Mouse (Mus musculus) forebrain, embryonic 16.5 days (tissue): Measurements from ENCODE around the gene Klhl12. TPM values are rescaled to one million over a fixed set of nuclear protein-coding genes. Genes with fewer than 3 reads are reported as not detected.
"Not testable (repeated sequence)": the region's sequence is repeated elsewhere in the genome, so short reads cannot be mapped to it uniquely, and the experiment has no call there.

ENCODE experiments used
- ATAC-seq: fragments of 200-750 bp; cut with Nextera tagmentation; 2 replicates; pipeline ENCODE4 v1.8.0; 2017; ENCODE audit warnings: mild to moderate bottlenecking, moderate library complexity
- H3K27ac ChIP-seq: fragments of 300-500 bp; sonication (generic); 2 replicates; pipeline ENCODE4 v1.5.1; 2014; ENCODE audit warnings: low read length, control low read depth
- H3K27me3 ChIP-seq: fragments of 300-500 bp; sonication (generic); replicated peaks from 2 replicates; pipeline ENCODE4 v1.6.1; 2014; ENCODE audit warnings: low read length; ENCODE audit not compliant: control insufficient read depth, insufficient read depth
- H3K36me3 ChIP-seq: fragments of 300-500 bp; sonication (generic); 2 replicates; pipeline ENCODE4 v1.6.1; 2014; ENCODE audit not compliant: control insufficient read depth, insufficient read depth
- H3K4me1 ChIP-seq: fragments of 300-500 bp; sonication (generic); replicated peaks from 2 replicates; pipeline ENCODE4 v1.6.1; 2014; ENCODE audit warnings: low read length; ENCODE audit not compliant: control insufficient read depth, insufficient read depth
- H3K4me2 ChIP-seq: fragments of 300-500 bp; sonication (generic); 2 replicates; pipeline ENCODE4 v1.6.1; 2014; ENCODE audit warnings: mild to moderate bottlenecking, low read length, control low read depth
- H3K4me3 ChIP-seq: fragments of 300-500 bp; sonication (generic); replicated peaks from 2 replicates; pipeline ENCODE4 v1.5.1; 2014; ENCODE audit warnings: mild to moderate bottlenecking, low read length, control low read depth
- H3K9ac ChIP-seq: fragments of 300-500 bp; sonication (generic); replicated peaks from 2 replicates; pipeline ENCODE4 v1.6.1; 2014; ENCODE audit warnings: low read depth, low read length, control low read depth
- H3K9me3 ChIP-seq: fragments of 300-500 bp; sonication (generic); 2 replicates; pipeline ENCODE4 v1.6.1; 2016; ENCODE audit warnings: low read length; ENCODE audit not compliant: control insufficient read depth
- WGBS: fragments of 180-500 bp; shearing (Covaris S2); extraction: QIAGEN DNeasy Blood & Tissue Kit; methylation state at CpG from one replicate; pipeline ENCODE4 v1.1.7; 2014; 5-methylcytosine and 5-hydroxymethylcytosine counted together
- polyA plus RNA-seq: library from polyadenylated mRNA; unstranded; fragments of >200 nt; fragmentation: Nextera tagmentation; extraction: Ambion mirVana; gene quantifications from 2 replicates; pipeline ENCODE4 v1.2.1, GENCODE M21; 2015

Gene Klhl12
- polyA plus RNA-seq, 1 experiment from 2014 or later, result 44.6 TPM

GRCm38 (mm10) chr1:134519201-134519600 lies 63.9 kb downstream of the Klhl12 start:
- H3K9ac ChIP-seq, H3K4me2 ChIP-seq, H3K27ac ChIP-seq, H3K36me3 ChIP-seq, H3K4me1 ChIP-seq, ATAC-seq, H3K27me3 ChIP-seq, H3K9me3 ChIP-seq, H3K4me3 ChIP-seq: not testable (repeated sequence)
- WGBS, result 96% methylated on average over 5 of the region's 5 CpGs

- Histone ChIP-seq H3K4me3 (no peak overlapping the region), H3K36me3 (no peaks in the 10 kb centered on the region), H3K9me3 (no peaks in the 10 kb centered on the region), H3K27ac (no peak overlapping the region), H3K4me2 (no peak overlapping the region), H3K4me1 (peaks cover 7% of the 10 kb centered on the region; the same call in 1 of the 2 replicates), H3K27me3 (no peaks in the 10 kb centered on the region), H3K9ac (no peak overlapping the region)
- ATAC-seq, result no peak
- 83% methylated on average over 8 of the region's 8 CpGs for WGBS
Measured at GRCm38 (mm10) chr1:134520001-134520721, 64.8 kb downstream of the Klhl12 start.

GRCm38 (mm10) chr1:134521163-134521562 lies 65.8 kb downstream of the Klhl12 start:
- Histone ChIP-seq H3K9ac (no peak overlapping the region), H3K27me3 (no peaks in the 10 kb centered on the region), H3K4me3 (no peak overlapping the region), H3K36me3 (no peaks in the 10 kb centered on the region), H3K4me1 (peaks cover 7% of the 10 kb centered on the region; the same call in 1 of the 2 replicates), H3K27ac (no peak overlapping the region), H3K4me2 (no peak overlapping the region), H3K9me3 (no peaks in the 10 kb centered on the region)
- no peak for ATAC-seq
- WGBS, result 85% methylated on average over 7 of the region's 7 CpGs

- Histone ChIP-seq H3K4me3 (no peak overlapping the region), H3K27ac (no peak overlapping the region), H3K4me2 (no peak overlapping the region), H3K9me3 (no peaks in the 10 kb centered on the region), H3K36me3 (no peaks in the 10 kb centered on the region), H3K4me1 (no peaks in the 10 kb centered on the region), H3K9ac (no peak overlapping the region), H3K27me3 (no peaks in the 10 kb centered on the region)
- ATAC-seq, result no peak
- WGBS, result 65% methylated on average over 2 of the region's 2 CpGs
Measured at GRCm38 (mm10) chr1:134522325-134522724, 67.0 kb downstream of the Klhl12 start.

- no peaks in the 10 kb centered on the region for H3K36me3 ChIP-seq
- WGBS, result 71% methylated on average over 5 of the region's 5 CpGs
- H3K4me2 ChIP-seq, result no peak overlapping the region
- no peak overlapping the region for H3K27ac ChIP-seq
- H3K4me1 ChIP-seq, result no peaks in the 10 kb centered on the region
- ATAC-seq, result no peak
- H3K9me3 ChIP-seq, result no peaks in the 10 kb centered on the region
- no peak overlapping the region for H3K4me3 ChIP-seq
- no peak overlapping the region for H3K9ac ChIP-seq
- no peaks in the 10 kb centered on the region for H3K27me3 ChIP-seq
Measured at GRCm38 (mm10) chr1:134524424-134524823, 69.1 kb downstream of the Klhl12 start.

- Histone ChIP-seq H3K4me1 (no peaks in the 10 kb centered on the region), H3K36me3 (no peaks in the 10 kb centered on the region), H3K9me3 (no peaks in the 10 kb centered on the region), H3K27ac (no peak overlapping the region), H3K9ac (no peak overlapping the region), H3K27me3 (no peaks in the 10 kb centered on the region), H3K4me3 (no peak overlapping the region), H3K4me2 (no peak overlapping the region)
- no peak for ATAC-seq
- WGBS, result 96% methylated on average over 1 of the region's 1 CpGs
Measured at GRCm38 (mm10) chr1:134525015-134525414, 69.7 kb downstream of the Klhl12 start.

- H3K9me3 ChIP-seq, result no peaks in the 10 kb centered on the region
- H3K4me1 ChIP-seq, result 0 out of 2 replicates have a peak, but pooled peaks cover 2% of the 10 kb centered on the region
- H3K9ac ChIP-seq, result no peak overlapping the region
- no peak overlapping the region for H3K4me2 ChIP-seq
- H3K4me3 ChIP-seq, result no peak overlapping the region
- H3K27me3 ChIP-seq, result no peaks in the 10 kb centered on the region
- no peak overlapping the region for H3K27ac ChIP-seq
- WGBS, result 87% methylated on average over 6 of the region's 6 CpGs
- no peak for ATAC-seq
- no peaks in the 10 kb centered on the region for H3K36me3 ChIP-seq
Measured at GRCm38 (mm10) chr1:134526752-134527151, 71.4 kb downstream of the Klhl12 start.

- no peak overlapping the region for H3K4me2 ChIP-seq
- no peak overlapping the region for H3K4me3 ChIP-seq
- no peak overlapping the region for H3K9ac ChIP-seq
- WGBS, result 27% methylated on average over 6 of the region's 6 CpGs
- no peak overlapping the region for H3K27ac ChIP-seq
- H3K4me1 ChIP-seq, result 0 out of 2 replicates have a peak, but pooled peaks cover 2% of the 10 kb centered on the region
- H3K9me3 ChIP-seq, result no peaks in the 10 kb centered on the region
- H3K27me3 ChIP-seq, result no peaks in the 10 kb centered on the region
- ATAC-seq, result peak; percentile 78
- H3K36me3 ChIP-seq, result no peaks in the 10 kb centered on the region
Measured at GRCm38 (mm10) chr1:134530618-134531017, 75.3 kb downstream of the Klhl12 start.

GRCm38 (mm10) chr1:134533710-134534109 lies 78.4 kb downstream of the Klhl12 start:
- H3K27me3 ChIP-seq, ATAC-seq, H3K4me1 ChIP-seq, H3K9me3 ChIP-seq, H3K9ac ChIP-seq, H3K36me3 ChIP-seq, H3K27ac ChIP-seq, H3K4me3 ChIP-seq, H3K4me2 ChIP-seq: not testable (repeated sequence)
- WGBS, result 92% methylated on average over 10 of the region's 10 CpGs
